Mouse (Mus musculus) forebrain, embryonic 14.5 days (tissue): ENCODE results near the gene Ankrd35. TPM values are rescaled to one million over a fixed set of nuclear protein-coding genes. Genes with fewer than 3 reads are reported as not detected.

ENCODE experiments used
- ATAC-seq: fragments of 200-750 bp; cut with Nextera tagmentation; 2 replicates; pipeline ENCODE4 v1.8.0; 2017; ENCODE audit warnings: mild to moderate bottlenecking, moderate library complexity
- DNase-seq: peaks from one replicate; pipeline ENCODE4 v3.0.0-alpha.2; 2015; ENCODE audit warnings: low spot score
- H3K27ac ChIP-seq: fragments of 300-500 bp; sonication (generic); 2 replicates; pipeline ENCODE4 v1.5.1; 2014; ENCODE audit warnings: low read depth, mild to moderate bottlenecking, control low read depth, low read length, moderate library complexity
- H3K27me3 ChIP-seq: fragments of 300-500 bp; sonication (generic); replicated peaks from 2 replicates; pipeline ENCODE4 v1.6.1; 2014; ENCODE audit warnings: low read length, control low read depth, mixed read lengths; ENCODE audit not compliant: control insufficient read depth, insufficient read depth
- H3K36me3 ChIP-seq: fragments of 300-500 bp; sonication (generic); 2 replicates; pipeline ENCODE4 v1.6.1; 2014; ENCODE audit warnings: low read length, control low read depth; ENCODE audit not compliant: control insufficient read depth, insufficient read depth
- H3K4me1 ChIP-seq: fragments of 300-500 bp; sonication (generic); 2 replicates; pipeline ENCODE4 v1.6.1; 2014; ENCODE audit warnings: antibody characterized with exemption, low read length, control low read depth; ENCODE audit not compliant: control insufficient read depth, insufficient read depth
- H3K4me2 ChIP-seq: fragments of 300-500 bp; sonication (generic); 2 replicates; pipeline ENCODE4 v1.6.1; 2014; ENCODE audit warnings: mild to moderate bottlenecking, control low read depth, low read length
- H3K4me3 ChIP-seq: fragments of 300-500 bp; sonication (generic); 2 replicates; pipeline ENCODE4 v1.5.1; 2014; ENCODE audit warnings: low read depth, low read length, control low read depth
- H3K9ac ChIP-seq: fragments of 300-500 bp; sonication (generic); 2 replicates; pipeline ENCODE4 v1.6.1; 2014; ENCODE audit warnings: mild to moderate bottlenecking, low read length, control low read depth, moderate library complexity
- H3K9me3 ChIP-seq: fragments of 300-500 bp; sonication (generic); replicated peaks from 2 replicates; pipeline ENCODE4 v1.6.1; 2016; ENCODE audit warnings: low read length, control low read depth, mixed read lengths; ENCODE audit not compliant: control insufficient read depth
- WGBS: fragments of 180-500 bp; shearing (Covaris S2); extraction: QIAGEN DNeasy Blood & Tissue Kit; methylation state at CpG from one replicate; pipeline ENCODE4 v1.1.7; 2014; 5-methylcytosine and 5-hydroxymethylcytosine counted together
- polyA plus RNA-seq: library from polyadenylated mRNA; unstranded; fragments of >200 nt; fragmentation: Nextera tagmentation; extraction: Ambion mirVana; gene quantifications from 2 replicates; pipeline ENCODE4 v1.2.1, GENCODE M21; 2014

The Ankrd35 gene
- 1.1 and 1.9 TPM in 2 replicates for polyA plus RNA-seq

DNA sequence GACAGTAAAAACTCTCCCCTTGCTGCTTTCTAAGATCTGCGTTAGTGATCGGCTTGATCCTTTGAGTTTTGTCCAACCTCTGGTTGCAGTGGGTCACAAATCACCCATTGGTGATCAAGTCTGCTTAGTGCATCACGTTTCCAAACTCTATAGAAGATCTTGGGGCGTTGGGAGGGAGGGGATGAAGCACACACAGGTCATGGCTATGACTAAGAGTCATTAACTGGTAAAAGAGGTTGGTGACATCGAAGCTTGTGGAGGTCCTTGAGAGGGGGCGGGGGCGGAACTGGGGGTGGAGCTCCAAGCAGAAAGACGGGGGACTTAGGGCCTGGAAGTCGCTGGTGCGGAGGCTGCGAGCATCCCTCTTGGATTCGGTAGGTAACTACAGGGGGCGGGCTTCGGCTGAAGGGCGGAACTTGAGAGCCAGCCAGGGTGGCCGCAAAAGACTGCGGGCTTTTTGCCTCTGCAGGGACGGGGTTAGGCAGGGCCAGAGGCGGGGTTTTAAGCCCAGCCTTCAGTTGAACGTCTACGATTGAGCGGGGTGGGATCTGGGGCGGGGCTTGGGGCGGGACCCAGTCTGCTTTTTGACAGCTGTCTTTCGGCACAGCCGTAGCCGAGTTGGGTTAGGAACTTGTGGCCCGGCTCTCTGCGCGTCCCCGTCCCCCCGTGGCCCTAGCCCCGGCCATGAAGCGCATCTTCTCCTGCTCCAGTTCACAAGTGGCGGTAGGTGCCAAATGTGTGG, at the start of gene Ankrd35:
TSS of gene Ankrd35 (plus strand) at position 405 of the 742 bp plus-strand sequence.
- Histone ChIP-seq H3K4me2 (peak within 1 kb of the TSS; percentile 69), H3K4me1 (peaks cover 2% of the 10 kb centered on the region; the same call in 1 of the 2 replicates), H3K27me3 (no peaks in the 10 kb centered on the region; the same call in none of the 2 replicates), H3K9me3 (no peaks in the 10 kb centered on the region), H3K27ac (no peak within 1 kb of the TSS), H3K4me3 (peak within 1 kb of the TSS; percentile 37), H3K9ac (peak within 1 kb of the TSS; percentile 52), H3K36me3 (no peaks in the 10 kb centered on the region)
- peak; percentile 89 for ATAC-seq
- 6% methylated on average over 35 of the region's 35 CpGs for WGBS
- peak; percentile 81 for DNase-seq

GRCm38 (mm10) chr3:96623201-96623600, 46.7 kb upstream of the Ankrd35 start:
- DNase-seq = no peak
- H3K27me3 ChIP-seq = no peaks in the 10 kb centered on the region
- H3K4me2 ChIP-seq = no peak overlapping the region
- H3K36me3 ChIP-seq = peaks cover 61% of the 10 kb centered on the region
- no peak for ATAC-seq
- no peaks in the 10 kb centered on the region for H3K4me1 ChIP-seq
- 86% methylated on average over 4 of the region's 4 CpGs for WGBS
- no peak overlapping the region for H3K9ac ChIP-seq
- H3K9me3 ChIP-seq = no peaks in the 10 kb centered on the region
- H3K27ac ChIP-seq = no peak overlapping the region
- H3K4me3 ChIP-seq = no peak overlapping the region

GRCm38 (mm10) chr3:96629729-96630600, 40.0 kb upstream of the Ankrd35 start, which contains the start of gene Rbm8a:
TSS of gene Rbm8a (plus strand) at chr3:96629933.
- Histone ChIP-seq H3K4me3 (peak within 1 kb of the TSS; percentile 64), H3K27ac (peak within 1 kb of the TSS; percentile 59; the same call in 1 of the 2 replicates), H3K4me1 (peaks cover 14% of the 10 kb centered on the region), H3K27me3 (no peaks in the 10 kb centered on the region), H3K9me3 (no peaks in the 10 kb centered on the region), H3K9ac (peak within 1 kb of the TSS; percentile 73), H3K36me3 (peaks cover 37% of the 10 kb centered on the region), H3K4me2 (peak within 1 kb of the TSS; percentile 84)
- peak; percentile 100 for DNase-seq
- peak; percentile 93 for ATAC-seq
- under 1% methylated on average over 48 of the region's 48 CpGs for WGBS

- no peak overlapping the region for H3K27ac ChIP-seq
- peaks cover 21% of the 10 kb centered on the region for H3K4me1 ChIP-seq
- DNase-seq (no peak), ATAC-seq (no peak)
- H3K9ac ChIP-seq = no peak overlapping the region
- peaks cover 31% of the 10 kb centered on the region for H3K36me3 ChIP-seq
- no peak overlapping the region for H3K4me3 ChIP-seq
- H3K4me2 ChIP-seq = no peak overlapping the region
- H3K27me3 ChIP-seq = no peaks in the 10 kb centered on the region
- no peaks in the 10 kb centered on the region for H3K9me3 ChIP-seq
Observed at GRCm38 (mm10) chr3:96632058-96632457, 37.9 kb upstream of the Ankrd35 start.

- WGBS = 77% methylated on average over 1 of the region's 1 CpGs
- peaks cover 41% of the 10 kb centered on the region for H3K36me3 ChIP-seq
- ATAC-seq = no peak
Observed at GRCm38 (mm10) chr3:96634015-96634414, 35.9 kb upstream of the Ankrd35 start.

GRCm38 (mm10) chr3:96634928-96635879, 34.7 kb upstream of the Ankrd35 start, which contains the start of the genes Pex11b and Gm42957:
TSS of gene Pex11b (plus strand) at chr3:96635376.
TSS of gene Gm42957 (plus strand) at chr3:96635474.
- Histone ChIP-seq H3K27me3 (no peaks in the 10 kb centered on the region), H3K4me3 (peak within 1 kb of the TSS; percentile 66), H3K4me1 (peaks cover 17% of the 10 kb centered on the region), H3K4me2 (peak within 1 kb of the TSS; percentile 81), H3K27ac (peak within 1 kb of the TSS; percentile 70), H3K9me3 (0 out of 2 replicates have a peak, but pooled peaks cover 2% of the 10 kb centered on the region), H3K36me3 (peaks cover 53% of the 10 kb centered on the region), H3K9ac (peak within 1 kb of the TSS; percentile 89)
- ATAC-seq = peak; percentile 94
- WGBS = 1% methylated on average over 60 of the region's 60 CpGs
- DNase-seq = peak; percentile 86

More at GRCm38 (mm10) chr3:96634015-96634414, 35.9 kb upstream of the Ankrd35 start:
- no peak overlapping the region for H3K4me2 ChIP-seq
- H3K9me3 ChIP-seq = 0 out of 2 replicates have a peak, but pooled peaks cover under 1% of the 10 kb centered on the region
- H3K27ac ChIP-seq = no peak overlapping the region
- H3K4me1 ChIP-seq = peaks cover 19% of the 10 kb centered on the region
- H3K4me3 ChIP-seq = no peak overlapping the region
- H3K9ac ChIP-seq = no peak overlapping the region
- DNase-seq = no peak
- H3K27me3 ChIP-seq = no peaks in the 10 kb centered on the region

DNA sequence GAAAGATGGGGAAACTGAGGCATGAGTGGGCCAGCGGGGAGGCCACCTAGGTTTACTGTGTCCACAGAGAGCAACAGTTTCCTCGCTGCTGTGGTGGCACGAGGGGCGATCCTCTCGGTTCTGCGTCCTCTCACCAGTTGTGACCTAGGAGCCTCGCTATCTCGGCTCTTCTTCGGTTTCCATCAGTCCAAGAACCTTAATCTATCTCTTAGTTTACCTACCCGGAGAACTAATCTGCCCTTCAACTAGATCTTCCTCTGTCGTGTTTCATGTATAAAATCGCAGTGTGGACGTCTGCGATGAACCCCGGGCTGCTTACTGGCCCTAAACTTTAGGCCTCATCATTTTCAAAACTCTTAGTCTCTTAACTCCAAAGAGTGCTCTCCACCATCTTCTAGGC, 34.0 kb upstream of the Ankrd35 start:
- Histone ChIP-seq H3K27ac (peak overlapping the region; percentile 70; the same call in 1 of the 2 replicates), H3K4me1 (peaks cover 13% of the 10 kb centered on the region), H3K9me3 (0 out of 2 replicates have a peak, but pooled peaks cover 2% of the 10 kb centered on the region), H3K4me2 (peak overlapping the region; percentile 81), H3K27me3 (no peaks in the 10 kb centered on the region), H3K4me3 (peak overlapping the region; percentile 66), H3K36me3 (peaks cover 53% of the 10 kb centered on the region), H3K9ac (peak overlapping the region; percentile 89)
- no peak; the same call in 1 of the 2 replicates for ATAC-seq
- 15% methylated on average over 15 of the region's 15 CpGs for WGBS
- DNase-seq = no peak

DNA sequence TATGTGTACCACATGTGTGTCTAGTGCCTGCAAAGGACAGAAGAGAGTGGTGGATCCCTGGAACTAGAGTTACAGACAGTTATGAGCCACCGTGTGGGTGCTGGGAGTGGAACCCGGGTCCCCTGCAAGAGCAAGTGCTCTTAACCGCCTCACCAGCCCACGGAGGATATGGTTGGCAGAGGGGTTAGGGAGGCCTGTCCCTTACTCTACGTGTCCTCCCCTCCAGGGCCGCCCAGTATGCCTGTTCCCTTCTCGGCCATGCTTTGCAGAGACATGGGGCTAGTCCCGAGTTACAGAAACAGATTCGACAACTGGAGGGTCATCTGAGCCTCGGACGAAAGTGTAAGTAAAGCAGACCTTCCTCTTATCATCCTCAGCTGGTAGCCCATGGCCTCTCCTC, 33.5 kb upstream of the Ankrd35 start:
- 0 out of 2 replicates have a peak, but pooled peaks cover 10% of the 10 kb centered on the region for H3K4me1 ChIP-seq
- DNase-seq (no peak), ATAC-seq (no peak)
- 0 out of 2 replicates have a peak, but pooled peaks cover 2% of the 10 kb centered on the region for H3K9me3 ChIP-seq
- peak overlapping the region; percentile 89; the same call in 1 of the 2 replicates for H3K9ac ChIP-seq
- 77% methylated on average over 11 of the region's 11 CpGs for WGBS
- no peaks in the 10 kb centered on the region for H3K27me3 ChIP-seq
- H3K36me3 ChIP-seq = peaks cover 47% of the 10 kb centered on the region
- peak overlapping the region; percentile 66; the same call in 1 of the 2 replicates for H3K4me3 ChIP-seq
- H3K27ac ChIP-seq = no peak overlapping the region
- peak overlapping the region; percentile 81 for H3K4me2 ChIP-seq
